Mouse (Mus musculus): ENCODE measurements around the gene Sptan1. TPM values are rescaled to one million over a fixed set of nuclear protein-coding genes. Genes with fewer than 3 reads are reported as not detected.

Sptan1 gene
- total and polyA plus RNA-seq, 2 experiments from 2014 or later: 192 to 918 TPM

GRCm38 (mm10) chr2:29940073-29940472, 25.3 kb upstream of the Sptan1 start:
- H3K27ac ChIP-seq (ENCODE audit: low read depth, low read length): no peak overlapping the region
- H3K27me3 ChIP-seq (ENCODE audit: insufficient read depth, low read length): no peaks in the 10 kb centered on the region
- H3K4me1 ChIP-seq (ENCODE audit: insufficient read depth): peaks cover 5% of the 10 kb centered on the region
- DNase-seq (no peak), ATAC-seq (no peak)
- H3K9me3 ChIP-seq (ENCODE audit: low read length): no peaks in the 10 kb centered on the region
- no peak for TF ChIP-seq CTCF (IDR thresholded peaks at IDR 0.05; ENCODE audit: low read depth)
- no peak overlapping the region for H3K4me3 ChIP-seq (ENCODE audit: low read depth, low read length)
- no peak overlapping the region for H3K9ac ChIP-seq
- H3K36me3 ChIP-seq (ENCODE audit: insufficient read depth): peaks cover 75% of the 10 kb centered on the region
- H3K4me2 ChIP-seq (ENCODE audit: low read depth): no peak overlapping the region
- 89% methylated on average over 9 of the region's 9 CpGs for WGBS

GRCm38 (mm10) chr2:29940826-29941225, 24.5 kb upstream of the Sptan1 start:
- no peak overlapping the region for H3K4me3 ChIP-seq (ENCODE audit: low read depth, low read length)
- H3K36me3 ChIP-seq (ENCODE audit: insufficient read depth): peaks cover 82% of the 10 kb centered on the region
- peaks cover 4% of the 10 kb centered on the region for H3K4me1 ChIP-seq (ENCODE audit: insufficient read depth)
- H3K9ac ChIP-seq: no peak overlapping the region
- WGBS: 90% methylated on average over 7 of the region's 7 CpGs
- ATAC-seq (no peak), DNase-seq (no peak)
- no peak for TF ChIP-seq CTCF (IDR thresholded peaks at IDR 0.05; ENCODE audit: low read depth)
- H3K27ac ChIP-seq (ENCODE audit: low read depth, low read length): no peak overlapping the region
- H3K4me2 ChIP-seq (ENCODE audit: low read depth): no peak overlapping the region
- no peaks in the 10 kb centered on the region for H3K27me3 ChIP-seq (ENCODE audit: insufficient read depth, low read length)
- H3K9me3 ChIP-seq (ENCODE audit: low read length): no peaks in the 10 kb centered on the region

GRCm38 (mm10) chr2:29944723-29945122, 20.6 kb upstream of the Sptan1 start:
- Histone ChIP-seq H3K27me3 (ENCODE audit: insufficient read depth, low read length) (no peaks in the 10 kb centered on the region), H3K9ac (no peak overlapping the region), H3K4me2 (ENCODE audit: low read depth) (no peak overlapping the region), H3K36me3 (ENCODE audit: insufficient read depth) (peaks cover 92% of the 10 kb centered on the region), H3K4me1 (ENCODE audit: insufficient read depth) (no peaks in the 10 kb centered on the region), H3K9me3 (ENCODE audit: low read length) (no peaks in the 10 kb centered on the region), H3K4me3 (ENCODE audit: low read depth, low read length) (no peak overlapping the region), H3K27ac (ENCODE audit: low read depth, low read length) (no peak overlapping the region)
- TF ChIP-seq CTCF (IDR thresholded peaks at IDR 0.05; ENCODE audit: low read depth): no peak
- no peak for ATAC-seq
- DNase-seq: no peak
- WGBS: 85% methylated on average over 1 of the region's 1 CpGs

- ATAC-seq (no peak), DNase-seq (no peak)
- Histone ChIP-seq H3K9me3 (ENCODE audit: low read length) (no peaks in the 10 kb centered on the region), H3K27me3 (ENCODE audit: insufficient read depth, low read length) (no peaks in the 10 kb centered on the region), H3K4me1 (ENCODE audit: insufficient read depth) (no peaks in the 10 kb centered on the region), H3K4me3 (ENCODE audit: low read depth, low read length) (no peak overlapping the region), H3K9ac (no peak overlapping the region), H3K27ac (ENCODE audit: low read depth, low read length) (no peak overlapping the region), H3K36me3 (ENCODE audit: insufficient read depth) (peaks cover 87% of the 10 kb centered on the region), H3K4me2 (ENCODE audit: low read depth) (no peak overlapping the region)
- TF ChIP-seq CTCF (IDR thresholded peaks at IDR 0.05; ENCODE audit: low read depth): no peak
- WGBS: 89% methylated on average over 5 of the region's 5 CpGs
These were observed 16.5 kb upstream of the Sptan1 start for GRCm38 (mm10) chr2:29948896-29949295.

GRCm38 (mm10) chr2:29961246-29961645, 4.1 kb upstream of the Sptan1 start:
- H3K36me3 ChIP-seq (ENCODE audit: insufficient read depth): peaks cover 39% of the 10 kb centered on the region
- TF ChIP-seq CTCF (IDR thresholded peaks at IDR 0.05; ENCODE audit: low read depth): no peak
- H3K9ac ChIP-seq: no peak overlapping the region
- no peak for ATAC-seq
- peaks cover 6% of the 10 kb centered on the region for H3K4me1 ChIP-seq (ENCODE audit: insufficient read depth)
- no peaks in the 10 kb centered on the region for H3K9me3 ChIP-seq (ENCODE audit: low read length)
- no peaks in the 10 kb centered on the region for H3K27me3 ChIP-seq (ENCODE audit: insufficient read depth, low read length)
- no peak overlapping the region for H3K27ac ChIP-seq (ENCODE audit: low read depth, low read length)
- DNase-seq: no peak
- no peak overlapping the region for H3K4me3 ChIP-seq (ENCODE audit: low read depth, low read length)
- 97% methylated on average over 7 of the region's 7 CpGs for WGBS
- H3K4me2 ChIP-seq (ENCODE audit: low read depth): no peak overlapping the region

GRCm38 (mm10) chr2:29964354-29965249, 758 bp upstream of the Sptan1 start:
- WGBS: 10% methylated on average over 10 of the region's 10 CpGs

GRCm38 (mm10) chr2:29965906-29966305, 546 bp downstream of the Sptan1 start:
- WGBS: 1% methylated on average over 29 of the region's 41 CpGs
- peak; percentile 54 for ATAC-seq

More at GRCm38 (mm10) chr2:29964354-29965249, 758 bp upstream of the Sptan1 start:
- H3K4me1 ChIP-seq (ENCODE audit: insufficient read depth): peaks cover 25% of the 10 kb centered on the region
- H3K9me3 ChIP-seq (ENCODE audit: low read length): no peaks in the 10 kb centered on the region
- peak overlapping the region; percentile 98 for H3K27ac ChIP-seq (ENCODE audit: low read depth, low read length)
- H3K9ac ChIP-seq: peak overlapping the region; percentile 99
- H3K36me3 ChIP-seq (ENCODE audit: insufficient read depth): peaks cover 16% of the 10 kb centered on the region; the same call in 1 of the 2 replicates
- H3K4me3 ChIP-seq (ENCODE audit: low read depth, low read length): peak overlapping the region; percentile 99
- peak; percentile 15; the same call in 1 of the 2 replicates for ATAC-seq
- DNase-seq: peak; percentile 74
- no peak for TF ChIP-seq CTCF (IDR thresholded peaks at IDR 0.05; ENCODE audit: low read depth)
- no peaks in the 10 kb centered on the region for H3K27me3 ChIP-seq (ENCODE audit: insufficient read depth, low read length)
- H3K4me2 ChIP-seq (ENCODE audit: low read depth): peak overlapping the region; percentile 58

More at GRCm38 (mm10) chr2:29965906-29966305, 546 bp downstream of the Sptan1 start:
- H3K4me3 ChIP-seq (ENCODE audit: low read depth, low read length): peak overlapping the region; percentile 99
- no peaks in the 10 kb centered on the region for H3K9me3 ChIP-seq (ENCODE audit: low read length)
- peak; percentile 33; the same call in 1 of the 2 replicates for TF ChIP-seq CTCF (IDR thresholded peaks at IDR 0.05; ENCODE audit: low read depth)
- no peaks in the 10 kb centered on the region for H3K27me3 ChIP-seq (ENCODE audit: insufficient read depth, low read length)
- peak overlapping the region; percentile 98 for H3K27ac ChIP-seq (ENCODE audit: low read depth, low read length)
- peak overlapping the region; percentile 99 for H3K9ac ChIP-seq
- DNase-seq: peak; percentile 68
- H3K36me3 ChIP-seq (ENCODE audit: insufficient read depth): peaks cover 15% of the 10 kb centered on the region
- peaks cover 30% of the 10 kb centered on the region for H3K4me1 ChIP-seq (ENCODE audit: insufficient read depth)
- peak overlapping the region; percentile 58 for H3K4me2 ChIP-seq (ENCODE audit: low read depth)

Measured in forebrain, postnatal 0 days (tissue).